Mouse (Mus musculus) frontal cortex, adult (tissue): ENCODE data around the gene 2610528J11Rik.
"Not testable (repeated sequence)": the region's sequence is repeated elsewhere in the genome, so short reads cannot be mapped to it uniquely, and the experiment has no call there.

Experiments used
- ATAC-seq: cut with Nextera tagmentation; 2 replicates; pipeline ENCODE4 v1.9.2; 2017; ENCODE audit warnings: mild to moderate bottlenecking, moderate library complexity, mixed read lengths; ENCODE audit not compliant: low TSS enrichment

The 2610528J11Rik gene

GRCm38 (mm10) chr4:118526408-118527334 is at the start of gene 2610528J11Rik:
TSS of gene 2610528J11Rik (plus strand) at chr4:118526999.
- ATAC-seq, result no peak

GRCm38 (mm10) chr4:118489717-118490132 is 37.1 kb upstream of the 2610528J11Rik start, which contains the start of gene Tie1:
TSS of gene Tie1 (minus strand) at chr4:118490061.
- no peak for ATAC-seq

GRCm38 (mm10) chr4:118490461-118490860 is 36.3 kb upstream of the 2610528J11Rik start:
- no peak for ATAC-seq

GRCm38 (mm10) chr4:118500171-118500724 is 26.6 kb upstream of the 2610528J11Rik start:
- peak; percentile 55; the same call in 1 of the 2 replicates for ATAC-seq

GRCm38 (mm10) chr4:118500792-118501191 is 26.0 kb upstream of the 2610528J11Rik start:
- no peak for ATAC-seq

GRCm38 (mm10) chr4:118505551-118505950 is 21.2 kb upstream of the 2610528J11Rik start:
- no peak for ATAC-seq

GRCm38 (mm10) chr4:118507171-118507570 is 19.6 kb upstream of the 2610528J11Rik start:
- ATAC-seq, result not testable (repeated sequence)

- no peak for ATAC-seq
These were observed 17.7 kb upstream of the 2610528J11Rik start for GRCm38 (mm10) chr4:118509050-118509449.

GRCm38 (mm10) chr4:118516699-118517496 is 9.9 kb upstream of the 2610528J11Rik start:
- ATAC-seq, result no peak

- ATAC-seq, result no peak
These were observed 9.2 kb upstream of the 2610528J11Rik start for GRCm38 (mm10) chr4:118517497-118518146.

GRCm38 (mm10) chr4:118518208-118518607 is 8.6 kb upstream of the 2610528J11Rik start:
- ATAC-seq, result no peak

GRCm38 (mm10) chr4:118522248-118522647 is 4.6 kb upstream of the 2610528J11Rik start:
- ATAC-seq, result no peak

GRCm38 (mm10) chr4:118523976-118524375 is 2.8 kb upstream of the 2610528J11Rik start:
- ATAC-seq, result no peak; the same call in 1 of the 2 replicates

GRCm38 (mm10) chr4:118525779-118526178 is 1.0 kb upstream of the 2610528J11Rik start:
- ATAC-seq, result no peak

GRCm38 (mm10) chr4:118527335-118527681 is 509 bp downstream of the 2610528J11Rik start:
- no peak for ATAC-seq

GRCm38 (mm10) chr4:118527720-118528119 is 921 bp downstream of the 2610528J11Rik start:
- no peak for ATAC-seq

- ATAC-seq, result no peak
These were observed 5.9 kb downstream of the 2610528J11Rik start for GRCm38 (mm10) chr4:118532663-118533062.

GRCm38 (mm10) chr4:118533156-118533555 is 6.4 kb downstream of the 2610528J11Rik start:
- ATAC-seq, result no peak

GRCm38 (mm10) chr4:118533605-118534004 is 6.8 kb downstream of the 2610528J11Rik start:
- ATAC-seq, result no peak

GRCm38 (mm10) chr4:118535610-118536009 is 8.8 kb downstream of the 2610528J11Rik start:
- no peak for ATAC-seq

GRCm38 (mm10) chr4:118537801-118538200 is 11.0 kb downstream of the 2610528J11Rik start:
- no peak for ATAC-seq

GRCm38 (mm10) chr4:118539904-118540303 is 13.1 kb downstream of the 2610528J11Rik start:
- ATAC-seq, result no peak
